Mouse (Mus musculus) limb, embryonic 14.5 days (tissue): ENCODE measurements around the gene Parp16. TPM values are rescaled to one million over a fixed set of nuclear protein-coding genes. Genes with fewer than 3 reads are reported as not detected.
"Not testable (repeated sequence)": the region's sequence is repeated elsewhere in the genome, so short reads cannot be mapped to it uniquely, and the experiment has no call there.

Experiments used
- ATAC-seq: fragments of 200-750 bp; cut with Nextera tagmentation; 2 replicates; pipeline ENCODE4 v1.8.0; 2017; ENCODE audit warnings: low read depth, moderate number of reproducible peaks, moderate TSS enrichment; ENCODE audit not compliant: low FRiP score
- DNase-seq: peaks from one replicate; pipeline ENCODE4 v3.0.0-alpha.2; 2015; ENCODE audit warnings: low spot score
- H3K27ac ChIP-seq: fragments of 300-500 bp; sonication (generic); replicated peaks from 2 replicates; pipeline ENCODE4 v1.5.1; 2014; ENCODE audit warnings: low read depth, mild to moderate bottlenecking, low read length, moderate library complexity, mixed read lengths
- H3K27me3 ChIP-seq: fragments of 300-500 bp; sonication (generic); 2 replicates; pipeline ENCODE4 v1.6.1; 2014; ENCODE audit warnings: low read length, mixed read lengths; ENCODE audit not compliant: control insufficient read depth, insufficient read depth
- H3K36me3 ChIP-seq: fragments of 300-500 bp; sonication (generic); 2 replicates; pipeline ENCODE4 v1.6.1; 2014; ENCODE audit warnings: mild to moderate bottlenecking, low read length, moderate library complexity, mixed read lengths; ENCODE audit not compliant: control insufficient read depth, insufficient read depth
- H3K4me1 ChIP-seq: fragments of 300-500 bp; sonication (generic); 2 replicates; pipeline ENCODE4 v1.6.1; 2014; ENCODE audit warnings: antibody characterized with exemption, low read length, mixed read lengths; ENCODE audit not compliant: control insufficient read depth, insufficient read depth
- H3K4me2 ChIP-seq: fragments of 300-500 bp; sonication (generic); replicated peaks from 2 replicates; pipeline ENCODE4 v1.6.1; 2014; ENCODE audit warnings: low read depth, mild to moderate bottlenecking, low read length, moderate library complexity; ENCODE audit not compliant: severe bottlenecking
- H3K4me3 ChIP-seq: fragments of 300-500 bp; sonication (generic); replicated peaks from 2 replicates; pipeline ENCODE4 v1.5.1; 2014; ENCODE audit warnings: low read length
- H3K9ac ChIP-seq: fragments of 300-500 bp; sonication (generic); 2 replicates; pipeline ENCODE4 v1.6.1; 2014; ENCODE audit warnings: mild to moderate bottlenecking, low read depth, low read length, moderate library complexity; ENCODE audit not compliant: severe bottlenecking
- H3K9me3 ChIP-seq: fragments of 300-500 bp; sonication (generic); 2 replicates; pipeline ENCODE4 v1.6.1; 2016; ENCODE audit warnings: low read length; ENCODE audit not compliant: control insufficient read depth
- POLR2A ChIP-seq: fragments of 200-500 bp; IDR thresholded peaks from 2 replicates; pipeline ENCODE4 v1.8.0; 2012; ENCODE audit warnings: inconsistent platforms, mild to moderate bottlenecking, moderate library complexity, borderline replicate concordance; ENCODE audit not compliant: insufficient read depth, insufficient read length; ENCODE audit errors: extremely low read depth
- WGBS: fragments of 180-500 bp; shearing (Covaris S2); extraction: QIAGEN DNeasy Blood & Tissue Kit; methylation state at CpG from one replicate; pipeline ENCODE4 v1.1.7; 2014; 5-methylcytosine and 5-hydroxymethylcytosine counted together
- polyA plus RNA-seq, 2 experiments: library from polyadenylated mRNA; depleted of rRNA in 1 of 2; stranded (reverse) in 1 of 2; unstranded in 1 of 2; fragments of >200 nt; fragmentation: Nextera tagmentation in 1 of 2; extraction: Ambion mirVana in 1 of 2; gene quantifications; 2 replicates each; pipeline versions ENCODE4 v1.2.1 to v1.2.3; 2012 to 2014

Gene Parp16
- polyA plus RNA-seq, 2 experiments: 7.6 TPM

GRCm38 (mm10) chr9:65205049-65205815 lies 10.1 kb downstream of the Parp16 start:
- H3K36me3 ChIP-seq: no peaks in the 10 kb centered on the region
- TF ChIP-seq POLR2A: no peak
- H3K4me2 ChIP-seq: no peak overlapping the region
- ATAC-seq (no peak), DNase-seq (no peak)
- H3K4me3 ChIP-seq: no peak overlapping the region
- H3K27me3 ChIP-seq: no peaks in the 10 kb centered on the region
- no peaks in the 10 kb centered on the region for H3K9me3 ChIP-seq
- no peak overlapping the region for H3K27ac ChIP-seq
- H3K9ac ChIP-seq: no peak overlapping the region
- 63% methylated on average over 11 of the region's 11 CpGs for WGBS
- H3K4me1 ChIP-seq: no peaks in the 10 kb centered on the region

- H3K9ac ChIP-seq, H3K27ac ChIP-seq, H3K27me3 ChIP-seq: not testable (repeated sequence)
Observed at GRCm38 (mm10) chr9:65207041-65207815, 12.1 kb downstream of the Parp16 start.

GRCm38 (mm10) chr9:65208293-65209179 lies 13.4 kb downstream of the Parp16 start:
- no peaks in the 10 kb centered on the region for H3K9me3 ChIP-seq
- no peaks in the 10 kb centered on the region for H3K27me3 ChIP-seq
- H3K9ac ChIP-seq: no peak overlapping the region
- no peaks in the 10 kb centered on the region for H3K4me1 ChIP-seq
- no peak overlapping the region for H3K4me3 ChIP-seq
- no peak for ATAC-seq
- no peak for TF ChIP-seq POLR2A
- no peak overlapping the region for H3K27ac ChIP-seq
- WGBS: 91% methylated on average over 32 of the region's 32 CpGs
- DNase-seq: no peak
- H3K36me3 ChIP-seq: no peaks in the 10 kb centered on the region
- no peak overlapping the region for H3K4me2 ChIP-seq

More at GRCm38 (mm10) chr9:65207041-65207815, 12.1 kb downstream of the Parp16 start:
- not testable (repeated sequence) for ATAC-seq, H3K4me1 ChIP-seq, H3K36me3 ChIP-seq, H3K9me3 ChIP-seq, H3K4me2 ChIP-seq, DNase-seq, H3K4me3 ChIP-seq
- WGBS: 90% methylated on average over 9 of the region's 9 CpGs

DNA sequence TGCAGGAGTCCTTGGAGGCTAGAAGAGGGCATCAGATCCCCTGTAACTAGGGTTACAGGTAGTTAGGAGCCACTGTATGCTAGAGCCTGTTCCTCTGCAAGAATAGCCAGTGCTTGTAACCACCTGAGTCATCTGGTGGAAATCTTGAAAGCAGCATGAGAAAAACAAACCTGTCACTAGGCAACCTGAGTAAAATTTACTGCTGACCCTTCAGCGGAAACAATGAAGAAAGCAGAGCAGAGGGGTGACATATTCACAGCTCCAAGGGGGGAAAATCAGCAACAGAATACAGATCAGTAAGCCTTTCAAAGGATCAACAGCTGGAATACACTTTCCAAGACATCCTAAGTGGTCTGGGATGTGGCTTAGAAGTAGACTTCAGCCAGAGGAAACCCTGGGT lies 16.4 kb downstream of the Parp16 start:
- no peak overlapping the region for H3K4me2 ChIP-seq

DNA sequence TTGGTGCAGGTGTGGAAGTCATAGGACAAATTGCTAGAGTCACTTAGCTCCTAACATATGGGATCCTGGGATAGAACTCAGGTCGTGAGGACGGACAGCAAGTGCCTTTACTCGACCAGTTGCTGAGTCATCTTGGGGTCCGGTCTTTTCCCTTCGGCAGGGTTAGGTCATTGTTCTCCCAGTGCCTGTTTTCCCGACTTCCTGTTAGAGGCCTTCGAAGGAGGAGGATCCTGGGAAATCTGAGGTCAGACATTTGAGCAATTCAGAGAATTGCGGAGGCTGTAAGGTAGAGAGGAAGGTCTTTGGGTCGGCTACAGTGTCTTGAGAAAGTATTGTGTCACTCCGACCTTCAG lies 19.2 kb downstream of the Parp16 start:
- Histone ChIP-seq H3K9me3 (no peaks in the 10 kb centered on the region), H3K36me3 (no peaks in the 10 kb centered on the region), H3K27me3 (no peaks in the 10 kb centered on the region), H3K4me1 (peaks cover 5% of the 10 kb centered on the region; the same call in 1 of the 2 replicates), H3K9ac (peak overlapping the region; percentile 79), H3K4me3 (peak overlapping the region; percentile 69), H3K27ac (peak overlapping the region; percentile 63; the same call in 1 of the 2 replicates), H3K4me2 (peak overlapping the region; percentile 63)
- no peak for TF ChIP-seq POLR2A
- WGBS: 27% methylated on average over 10 of the region's 10 CpGs
- ATAC-seq (no peak), DNase-seq (peak; percentile 33)

More for the DNA sequence above, 16.4 kb downstream of the Parp16 start:
- no peak for DNase-seq
- Histone ChIP-seq H3K4me3 (no peak overlapping the region), H3K9ac (no peak overlapping the region), H3K27ac (no peak overlapping the region), H3K36me3 (no peaks in the 10 kb centered on the region), H3K4me1 (peaks cover 5% of the 10 kb centered on the region; the same call in 1 of the 2 replicates), H3K9me3 (no peaks in the 10 kb centered on the region), H3K27me3 (no peaks in the 10 kb centered on the region)
- no peak for ATAC-seq
- no peak for TF ChIP-seq POLR2A
- 14% methylated on average over 1 of the region's 1 CpGs for WGBS
